Mouse (Mus musculus) left cerebral cortex, adult 18-20 months (tissue): ENCODE data around the gene Abi1. TPM values are rescaled to one million over a fixed set of nuclear protein-coding genes. Genes with fewer than 3 reads are reported as not detected.
"Not testable (repeated sequence)": the region's sequence is repeated elsewhere in the genome, so short reads cannot be mapped to it uniquely, and the experiment has no call there.

Experiments used
- DNase-seq, 2 experiments: peaks; one replicate each; pipeline ENCODE4 v3.0.0; 2021 to 2022; ENCODE audit warnings: low spot score in 2 of 2, mixed read lengths in 1 of 2
- long read RNA-seq, 2 experiments: library from polyadenylated mRNA; stranded (forward); transcript quantifications; one replicate each; pipeline ENCODE4 v2.0.0; 2021
- total RNA-seq, 2 experiments: library from RNA; stranded (reverse); gene quantifications; 2 replicates each; pipeline ENCODE4 v1.2.3; 2021

The Abi1 gene
- 100 to 1,000 TPM; 142 to 146 TPM for total RNA-seq
- long read RNA-seq, experiment 1, transcript Abi1-205 (11 exons, 3,067 nt), result minor isoform, 10 of 110 reads
- long read RNA-seq, experiment 1, transcript Abi1-203 (10 exons, 2,411 nt), result minor isoform, 29 of 110 reads
- long read RNA-seq, experiment 1, transcript Abi1-202 (11 exons, 3,023 nt), result minor isoform, 12 of 110 reads
- long read RNA-seq, experiment 1, transcript Abi1-201 (10 exons, 3,027 nt), result major isoform, 33 of 110 reads
- long read RNA-seq, experiment 1, partial matches to known transcripts, result 5 of 110 reads
- long read RNA-seq, experiment 1, other reads (novel, unspliced or antisense), result 10 of 110 reads
- long read RNA-seq, experiment 2, transcript Abi1-207 (2 exons, 875 nt), result minor isoform, 5 of 67 reads
- long read RNA-seq, experiment 2, transcript Abi1-201 (10 exons, 3,027 nt), result major isoform, 22 of 67 reads
- long read RNA-seq, experiment 2, transcript Abi1-202 (11 exons, 3,023 nt), result minor isoform, 9 of 67 reads
- long read RNA-seq, experiment 2, transcript Abi1-203 (10 exons, 2,411 nt), result minor isoform, 13 of 67 reads
- long read RNA-seq, experiment 2, partial matches to known transcripts, result 3 of 67 reads
- long read RNA-seq, experiment 2, other reads (novel, unspliced or antisense), result 12 of 67 reads

DNA sequence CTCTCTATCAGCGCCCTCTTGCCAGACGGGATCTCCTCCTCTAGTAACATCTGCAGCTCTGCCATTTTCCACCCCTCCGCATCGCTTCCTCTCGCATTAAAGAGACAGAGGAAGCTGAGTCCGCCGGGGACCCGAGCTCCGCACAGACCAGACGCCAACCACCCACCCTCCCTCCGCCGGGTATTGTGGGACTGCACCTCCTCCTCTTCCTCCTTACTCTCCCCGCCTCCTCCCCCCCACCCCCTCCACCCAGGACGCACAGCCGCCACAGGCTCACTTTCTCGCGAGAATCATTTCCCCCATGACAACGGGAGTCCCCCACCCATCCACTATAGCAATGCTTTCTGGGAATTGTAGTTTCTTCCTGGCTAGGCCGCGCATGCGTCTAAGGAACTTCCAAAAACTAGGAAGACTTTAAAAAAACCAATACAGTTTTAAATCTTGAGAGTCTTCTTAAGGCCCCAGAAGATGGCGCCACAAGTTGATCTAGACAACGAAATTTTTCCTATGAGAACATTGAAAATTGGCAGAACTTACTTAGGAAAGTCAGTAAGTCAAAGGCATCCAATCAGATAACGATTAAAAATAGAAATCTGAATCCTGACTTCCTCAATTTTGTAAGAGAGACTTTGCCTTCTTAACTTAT, at the start of gene Abi1:
Gene Abi1, minus strand, starts transcription at position 241 of the 646 bp plus-strand sequence.
- peak; percentile 88 to 93 for DNase-seq

DNA sequence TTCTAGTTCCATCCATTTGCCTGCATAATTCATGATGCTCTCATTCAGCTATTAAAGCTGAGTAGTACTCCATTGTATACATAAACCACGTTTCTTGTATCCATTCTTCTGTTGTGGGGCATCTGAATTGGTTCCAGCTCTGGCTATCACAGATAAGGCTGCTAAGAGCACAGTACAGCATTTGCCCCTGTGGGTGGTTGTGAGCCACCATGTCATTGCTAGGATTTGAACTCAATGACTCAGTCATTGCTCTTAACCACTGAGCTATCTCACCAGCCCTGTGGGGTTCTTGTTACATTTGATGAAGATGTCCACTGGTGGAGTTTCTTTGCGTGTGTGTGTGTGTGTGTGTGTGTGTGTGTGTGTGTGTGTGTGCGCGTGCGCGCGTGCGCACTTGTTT, 44.5 kb upstream of the Abi1 start:
- DNase-seq, result no peak

DNA sequence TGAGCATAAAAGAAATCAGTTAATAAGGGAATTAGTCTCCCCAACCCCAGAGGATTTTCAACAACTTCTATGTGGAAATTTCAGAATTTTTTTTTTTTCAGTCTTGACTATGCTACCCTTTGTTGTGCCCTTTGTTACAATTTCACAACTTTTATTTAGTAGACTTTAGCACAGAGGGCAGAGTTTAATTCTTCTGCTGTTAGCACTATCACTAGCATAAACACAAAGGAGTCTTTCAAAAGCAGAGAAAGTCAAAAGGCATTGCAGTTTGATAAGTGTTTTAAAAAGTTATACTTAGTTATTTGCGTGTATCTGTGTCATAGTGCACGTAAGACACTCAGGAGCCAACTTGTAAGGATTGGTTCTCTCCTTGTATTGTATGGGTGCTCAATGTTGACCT, 38.5 kb upstream of the Abi1 start:
- no peak for DNase-seq

DNA sequence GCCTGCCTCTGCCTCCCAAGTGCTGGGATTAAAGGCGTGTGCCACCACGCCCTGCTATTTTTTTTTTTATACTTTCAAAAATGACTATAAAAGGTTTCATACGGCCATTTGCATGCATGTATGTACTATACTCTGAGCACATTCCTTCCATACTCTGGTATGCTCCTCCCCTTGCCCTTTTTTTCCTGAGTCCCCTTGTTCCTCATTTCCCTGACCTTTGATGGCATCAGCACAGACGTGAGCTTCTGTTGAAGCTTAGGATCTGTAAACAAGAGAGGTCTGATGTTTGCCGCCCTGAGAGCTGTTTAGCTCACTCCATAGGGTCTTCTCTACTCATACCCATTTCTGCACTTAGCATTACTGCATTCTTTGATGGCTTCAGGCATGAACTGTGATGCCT, 37.7 kb upstream of the Abi1 start:
- no peak for DNase-seq

GRCm38 (mm10) chr2:23076783-23077182, 36.7 kb upstream of the Abi1 start:
- DNase-seq, result no peak

GRCm38 (mm10) chr2:23075846-23076245, 35.8 kb upstream of the Abi1 start:
- no peak for DNase-seq

DNA sequence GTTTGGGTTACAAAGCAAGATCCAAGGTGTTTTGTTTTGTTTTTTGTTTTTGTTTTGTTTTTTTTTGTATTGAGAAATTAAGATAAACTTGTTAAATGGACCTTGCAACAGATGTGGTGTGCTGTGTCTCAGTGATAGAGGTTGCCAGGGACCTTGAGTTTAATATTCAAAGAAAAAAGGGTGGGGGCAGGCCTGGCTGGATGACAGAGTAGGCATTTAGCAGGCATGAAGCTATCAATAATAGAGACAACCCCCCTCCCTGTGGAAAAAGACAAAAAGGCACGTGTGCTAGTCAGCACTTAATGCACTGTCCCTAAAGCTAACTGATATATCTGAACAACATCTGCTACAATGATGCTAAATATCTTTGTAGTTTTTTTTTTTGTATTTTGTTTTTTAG, 31.4 kb upstream of the Abi1 start:
- DNase-seq, result no peak

- no peak for DNase-seq
Observed at GRCm38 (mm10) chr2:23070491-23070890, 30.4 kb upstream of the Abi1 start.

- peak; percentile 94 to 97 for DNase-seq
Observed at GRCm38 (mm10) chr2:23068894-23069744, 29.1 kb upstream of the Abi1 start.

DNA sequence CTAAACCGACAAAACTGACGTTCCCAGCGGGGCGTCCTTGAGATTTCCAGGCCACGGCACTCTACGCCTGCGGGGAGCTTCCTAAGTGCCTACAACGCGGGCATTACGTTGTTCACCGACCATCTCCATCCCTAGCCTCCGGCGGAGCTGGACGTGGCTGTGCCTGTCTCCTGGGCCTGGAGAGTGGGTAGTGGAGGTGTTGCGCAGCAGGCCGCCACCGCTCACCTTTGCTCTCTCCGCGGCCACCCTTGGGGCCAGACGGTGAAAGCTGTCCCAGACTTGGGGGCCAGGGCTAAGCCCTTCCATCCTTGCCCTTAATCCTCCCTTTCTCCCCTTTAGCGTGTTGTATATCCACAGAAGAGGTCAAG, 28.3 kb upstream of the Abi1 start:
- DNase-seq, result peak in 1 of 2 experiments; percentile 36

DNA sequence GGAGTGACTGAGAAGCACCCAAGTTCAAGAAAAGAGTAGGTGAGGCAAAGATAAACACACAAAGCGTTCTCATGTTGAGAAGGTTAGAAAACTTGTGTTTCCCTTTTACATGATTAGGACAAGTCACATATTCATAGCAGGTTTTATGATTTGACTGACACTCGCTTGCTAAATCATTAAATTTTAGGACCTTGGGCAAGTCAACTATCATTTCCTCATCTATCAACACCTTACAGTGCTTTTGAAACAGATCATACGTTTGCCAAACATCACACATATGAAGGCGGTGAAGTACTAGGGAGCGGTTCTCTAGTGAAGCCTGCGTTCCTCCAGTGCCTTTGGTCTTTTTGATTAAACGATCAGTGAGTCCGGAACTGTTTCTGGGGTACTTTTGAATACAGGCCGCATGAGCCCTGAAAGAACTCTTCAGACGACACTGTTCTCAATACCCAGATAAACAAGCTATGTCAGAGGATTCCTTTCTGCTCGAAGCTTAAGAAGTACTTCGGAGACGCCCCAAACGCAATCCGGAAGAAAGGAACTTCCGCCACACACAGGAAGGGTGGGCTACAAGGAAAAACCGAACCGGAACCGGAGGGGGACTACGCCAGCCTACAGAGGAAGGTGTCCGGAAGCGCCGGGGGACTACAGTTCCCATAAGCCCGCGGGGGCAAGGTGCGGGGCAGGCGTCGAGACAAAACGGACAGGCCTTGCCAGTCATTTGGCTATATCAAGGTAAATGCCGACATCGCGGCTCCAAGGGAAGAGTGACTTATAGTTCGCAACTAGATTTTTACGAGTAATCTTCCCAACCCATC, 27.7 kb upstream of the Abi1 start, which contains the start of gene Acbd5:
Gene Acbd5, plus strand, starts transcription at position 616 of the 818 bp plus-strand sequence.
- peak; percentile 95 to 96 for DNase-seq

DNA sequence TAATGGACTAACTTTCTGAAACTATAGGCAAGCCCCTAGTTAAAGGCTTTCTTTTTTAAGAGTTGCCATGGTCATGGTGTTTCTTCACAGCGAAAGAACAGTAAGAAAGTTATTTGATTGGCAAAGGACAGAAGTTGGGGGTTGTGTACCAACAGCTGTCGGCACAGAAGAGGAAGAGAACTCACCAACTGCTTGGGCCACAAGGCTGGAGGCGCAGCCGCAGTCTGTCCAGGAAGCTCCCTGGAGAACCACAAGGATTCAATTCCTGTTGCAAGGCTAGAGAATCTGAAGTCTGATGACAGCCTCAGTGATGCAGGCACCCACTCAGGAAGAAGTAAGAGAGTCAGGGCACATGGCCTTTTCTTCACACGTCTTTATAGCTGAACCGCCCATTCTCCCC, 12.5 kb upstream of the Abi1 start:
- DNase-seq, result no peak

DNA sequence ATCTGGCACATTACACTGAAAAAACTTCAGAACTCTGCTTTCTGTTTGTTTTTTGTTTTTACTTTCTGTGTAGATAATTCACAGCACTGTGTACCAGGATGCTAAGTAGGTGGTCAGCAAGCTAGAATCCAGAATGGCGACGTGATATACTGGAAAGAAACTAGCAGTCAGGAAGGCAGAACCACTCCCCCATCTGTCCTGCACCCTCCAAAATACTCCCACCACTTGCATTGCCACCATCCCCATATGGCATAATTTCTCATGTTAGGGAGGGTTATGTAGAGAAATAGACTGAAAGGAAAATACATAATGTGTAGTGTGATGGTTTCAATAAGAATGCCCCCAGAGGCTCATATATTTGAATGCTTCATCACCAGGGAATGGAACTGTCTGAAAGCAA, 11.8 kb upstream of the Abi1 start:
- peak; percentile 7 to 35 for DNase-seq

GRCm38 (mm10) chr2:23048006-23048405, 8.0 kb upstream of the Abi1 start:
- DNase-seq, result no peak

DNA sequence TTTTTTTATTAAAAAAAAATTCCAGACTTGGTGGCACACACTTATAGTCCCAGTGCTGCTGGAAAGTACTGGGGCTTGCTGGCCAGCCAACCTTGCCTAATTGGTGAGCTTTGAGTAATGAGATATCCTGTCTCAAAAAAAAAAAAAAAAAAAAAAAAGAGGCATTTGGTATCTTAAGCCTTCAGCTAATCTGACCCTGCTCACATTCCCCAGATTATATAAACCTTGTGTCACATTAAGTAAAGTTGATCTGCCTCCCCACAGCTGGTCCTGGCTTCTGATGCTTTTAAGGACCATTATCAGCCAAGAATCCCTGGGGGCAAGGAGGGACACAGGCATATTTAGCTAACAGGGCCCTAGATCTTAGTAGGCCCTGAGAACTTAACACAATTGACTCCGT, 5.7 kb upstream of the Abi1 start:
- no peak for DNase-seq

- DNase-seq, result no peak
Observed at GRCm38 (mm10) chr2:23042189-23042588, 2.1 kb upstream of the Abi1 start.

- DNase-seq, result no peak
Observed at GRCm38 (mm10) chr2:23041457-23041856, 1.4 kb upstream of the Abi1 start.

GRCm38 (mm10) chr2:23040690-23041089, 649 bp upstream of the Abi1 start:
- DNase-seq, result not testable (repeated sequence)

GRCm38 (mm10) chr2:23039082-23040000, 700 bp downstream of the Abi1 start:
- peak; percentile 18 to 26 for DNase-seq
